Mouse (Mus musculus) forebrain, postnatal 0 days (tissue): ENCODE results near the gene H6pd. TPM values are rescaled to one million over a fixed set of nuclear protein-coding genes. Genes with fewer than 3 reads are reported as not detected.
"Not testable (repeated sequence)": the region's sequence is repeated elsewhere in the genome, so short reads cannot be mapped to it uniquely, and the experiment has no call there.

ENCODE experiments used
- ATAC-seq: fragments of 200-750 bp; cut with Nextera tagmentation; 2 replicates; pipeline ENCODE4 v1.8.0; 2017; ENCODE audit warnings: mild to moderate bottlenecking, moderate library complexity
- DNase-seq: peaks from one replicate; pipeline ENCODE4 v3.0.0-alpha.2; 2015
- H3K27ac ChIP-seq: fragments of 300-500 bp; sonication (generic); 2 replicates; pipeline ENCODE4 v1.5.1; 2014; ENCODE audit warnings: low read depth, mild to moderate bottlenecking, antibody characterized with exemption, low read length, moderate library complexity, mixed read lengths
- H3K27me3 ChIP-seq: fragments of 300-500 bp; sonication (generic); 2 replicates; pipeline ENCODE4 v1.6.1; 2014; ENCODE audit warnings: mild to moderate bottlenecking, low read length, mixed read lengths; ENCODE audit not compliant: insufficient read depth
- H3K36me3 ChIP-seq: fragments of 300-500 bp; sonication (generic); 2 replicates; pipeline ENCODE4 v1.6.1; 2014; ENCODE audit warnings: mild to moderate bottlenecking, moderate library complexity; ENCODE audit not compliant: insufficient read depth
- H3K4me1 ChIP-seq: fragments of 300-500 bp; sonication (generic); 2 replicates; pipeline ENCODE4 v1.6.1; 2014; ENCODE audit warnings: antibody characterized with exemption; ENCODE audit not compliant: insufficient read depth
- H3K4me2 ChIP-seq: fragments of 300-500 bp; sonication (generic); 2 replicates; pipeline ENCODE4 v1.6.1; 2014; ENCODE audit warnings: low read depth, mild to moderate bottlenecking, moderate library complexity
- H3K4me3 ChIP-seq: fragments of 300-500 bp; sonication (generic); 2 replicates; pipeline ENCODE4 v1.5.1; 2014; ENCODE audit warnings: low read depth, low read length, mixed read lengths
- H3K9ac ChIP-seq: fragments of 300-500 bp; sonication (generic); 2 replicates; pipeline ENCODE4 v1.6.1; 2014; ENCODE audit warnings: mild to moderate bottlenecking
- H3K9me3 ChIP-seq: fragments of 300-500 bp; sonication (generic); 2 replicates; pipeline ENCODE4 v1.6.1; 2016; ENCODE audit warnings: low read length
- CTCF ChIP-seq: sonication (generic); IDR thresholded peaks from 2 replicates; pipeline ENCODE4 v1.5.1; 2016; ENCODE audit warnings: antibody characterized with exemption, control low read depth, low read depth
- WGBS: fragments of 180-500 bp; shearing (Covaris S2); extraction: QIAGEN DNeasy Blood & Tissue Kit; methylation state at CpG from one replicate; pipeline ENCODE4 v1.1.7; 2014; 5-methylcytosine and 5-hydroxymethylcytosine counted together
- polyA plus RNA-seq: library from polyadenylated mRNA; unstranded; fragments of >200 nt; fragmentation: Nextera tagmentation; extraction: Ambion mirVana; gene quantifications from 2 replicates; pipeline ENCODE4 v1.2.1, GENCODE M21; 2015
- total RNA-seq: library from RNA; depleted of rRNA; stranded (reverse); fragments of >200 nt; gene quantifications from 2 replicates; pipeline ENCODE4 v1.2.3, GENCODE M21; 2014

Gene H6pd
- total and polyA plus RNA-seq, 2 experiments from 2014 or later = 3.1 to 8.4 TPM

DNA sequence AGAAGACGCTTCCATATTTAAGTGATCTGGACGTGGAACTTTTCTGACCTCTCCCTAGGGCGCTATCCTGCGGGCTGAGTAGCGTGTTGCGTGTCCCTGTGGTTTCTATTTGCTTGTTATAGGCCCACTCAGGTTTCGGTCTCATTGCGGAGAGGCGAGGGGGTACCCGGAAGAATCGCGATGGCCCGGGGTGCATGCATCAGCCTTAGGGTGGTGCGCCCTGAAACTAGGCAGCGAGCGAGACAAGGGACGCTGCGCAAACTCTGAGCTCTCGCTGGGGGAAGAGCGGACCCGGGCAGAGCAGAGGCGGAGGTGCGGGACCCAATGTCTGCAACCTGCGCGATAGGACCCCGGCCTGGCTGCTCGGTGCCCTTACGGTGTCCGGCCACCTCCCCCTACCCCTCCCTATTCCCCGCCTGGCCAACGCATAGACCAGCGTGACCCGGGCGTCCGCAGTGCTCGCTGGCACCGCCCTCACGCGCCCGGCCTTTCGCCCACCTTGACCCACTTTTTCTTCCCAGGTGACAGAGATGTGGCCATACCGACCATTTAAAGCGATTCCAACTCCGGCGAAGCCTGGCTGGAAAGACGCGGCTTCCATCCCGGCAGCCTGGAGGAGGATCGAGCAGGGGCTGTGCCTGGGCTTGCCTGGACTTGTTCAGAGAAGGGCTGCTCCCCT lies 39.8 kb upstream of the H6pd start:
- H3K4me3 ChIP-seq = peak overlapping the region; percentile 43
- ATAC-seq (no peak), DNase-seq (no peak)
- peak overlapping the region; percentile 92 for H3K4me2 ChIP-seq
- peaks cover 5% of the 10 kb centered on the region; the same call in 1 of the 2 replicates for H3K4me1 ChIP-seq
- no peak overlapping the region for H3K27ac ChIP-seq
- no peaks in the 10 kb centered on the region for H3K36me3 ChIP-seq
- TF ChIP-seq CTCF = no peak
- WGBS = under 1% methylated on average over 49 of the region's 49 CpGs
- H3K27me3 ChIP-seq = peaks cover 26% of the 10 kb centered on the region
- H3K9me3 ChIP-seq = no peaks in the 10 kb centered on the region
- H3K9ac ChIP-seq = peak overlapping the region; percentile 31; the same call in 1 of the 2 replicates

- no peak overlapping the region for H3K9ac ChIP-seq
- H3K4me2 ChIP-seq = peak overlapping the region; percentile 92
- no peaks in the 10 kb centered on the region for H3K36me3 ChIP-seq
- peaks cover 26% of the 10 kb centered on the region for H3K27me3 ChIP-seq
- H3K9me3 ChIP-seq = no peaks in the 10 kb centered on the region
- no peak for DNase-seq
- no peak overlapping the region for H3K27ac ChIP-seq
- under 1% methylated on average over 20 of the region's 20 CpGs for WGBS
- H3K4me1 ChIP-seq = peaks cover 5% of the 10 kb centered on the region; the same call in 1 of the 2 replicates
- no peak for ATAC-seq
- no peak for TF ChIP-seq CTCF
- H3K4me3 ChIP-seq = peak overlapping the region; percentile 43
Measured at GRCm38 (mm10) chr4:150048038-150048437, 39.2 kb upstream of the H6pd start.

- DNase-seq (no peak), ATAC-seq (no peak)
- Histone ChIP-seq H3K4me1 (peaks cover 2% of the 10 kb centered on the region; the same call in 1 of the 2 replicates), H3K4me3 (no peak overlapping the region), H3K36me3 (no peaks in the 10 kb centered on the region), H3K4me2 (no peak overlapping the region), H3K9me3 (no peaks in the 10 kb centered on the region), H3K9ac (no peak overlapping the region), H3K27ac (no peak overlapping the region), H3K27me3 (peaks cover 13% of the 10 kb centered on the region)
- 97% methylated on average over 9 of the region's 9 CpGs for WGBS
- TF ChIP-seq CTCF = no peak
Measured at GRCm38 (mm10) chr4:150043591-150043990, 34.8 kb upstream of the H6pd start.

DNA sequence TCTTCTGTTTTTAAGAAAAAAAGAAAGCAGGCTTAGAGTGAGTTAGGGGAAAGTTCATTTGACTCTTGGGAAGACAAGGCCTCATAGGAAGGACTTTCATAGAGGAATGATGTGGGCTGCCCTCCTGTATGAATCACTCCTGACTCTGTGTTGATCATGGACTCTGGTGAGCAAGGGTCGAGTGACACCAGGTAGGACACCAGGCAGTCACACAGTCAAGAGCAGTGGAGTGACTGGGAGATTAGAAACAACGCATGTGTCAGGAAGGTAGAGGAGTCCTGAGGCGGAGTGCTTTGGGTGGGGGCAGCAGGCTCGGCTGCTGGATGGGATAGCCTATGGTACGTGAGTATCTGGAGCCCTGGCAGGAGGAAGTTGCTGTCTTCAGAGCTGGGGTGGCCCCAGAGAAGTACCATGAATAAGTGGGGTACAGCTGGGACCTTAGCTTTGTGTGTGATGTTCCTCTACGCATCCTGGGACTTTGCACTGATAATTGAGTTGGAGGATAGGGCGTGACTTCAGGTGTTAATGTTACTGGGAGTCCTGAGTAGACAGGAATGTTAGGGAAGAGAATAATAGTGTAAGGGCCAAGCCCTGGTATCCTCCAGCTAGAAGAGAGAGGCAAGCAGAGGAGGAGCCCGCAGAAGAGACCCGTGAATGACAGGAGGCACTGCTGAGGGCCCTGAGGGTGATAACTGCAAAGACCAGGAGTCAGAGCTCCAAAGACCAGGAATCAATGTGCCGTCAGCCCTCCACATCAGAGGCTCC lies 32.7 kb upstream of the H6pd start:
- 82% methylated on average over 10 of the region's 10 CpGs for WGBS
- TF ChIP-seq CTCF = no peak
- Histone ChIP-seq H3K27me3 (no peaks in the 10 kb centered on the region; the same call in 1 of the 2 replicates), H3K4me1 (no peaks in the 10 kb centered on the region), H3K9me3 (no peaks in the 10 kb centered on the region), H3K36me3 (no peaks in the 10 kb centered on the region), H3K27ac (no peak overlapping the region), H3K4me2 (no peak overlapping the region), H3K4me3 (no peak overlapping the region), H3K9ac (no peak overlapping the region)
- DNase-seq = no peak
- no peak for ATAC-seq

DNA sequence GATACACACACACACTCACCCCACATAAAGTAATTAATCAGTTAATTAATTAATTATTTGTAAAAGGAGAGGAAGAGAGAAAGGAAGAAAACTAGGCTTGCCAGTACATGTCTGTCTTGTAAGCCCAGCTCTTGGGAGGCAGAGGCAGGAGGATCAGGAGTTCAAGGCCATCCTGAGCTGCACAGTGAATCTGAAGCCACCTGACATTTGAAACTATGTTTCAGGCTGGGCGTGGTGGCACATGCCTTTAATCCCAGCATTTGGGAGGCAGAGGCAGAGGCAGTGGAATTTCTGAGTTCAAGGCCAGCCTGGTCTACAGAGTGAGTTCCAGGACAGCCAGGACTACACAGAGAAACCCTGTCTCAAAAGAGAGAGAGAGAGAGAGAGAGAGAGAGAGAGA lies 32.0 kb upstream of the H6pd start:
- not testable (repeated sequence) for H3K27ac ChIP-seq, H3K4me3 ChIP-seq, H3K4me1 ChIP-seq, ATAC-seq, H3K36me3 ChIP-seq, H3K27me3 ChIP-seq, DNase-seq, H3K9ac ChIP-seq, H3K9me3 ChIP-seq, H3K4me2 ChIP-seq
- WGBS = 56% methylated on average over 1 of the region's 1 CpGs

- H3K27me3 ChIP-seq = peaks cover 5% of the 10 kb centered on the region
- no peak for TF ChIP-seq CTCF
- no peak for DNase-seq
- H3K4me2 ChIP-seq = no peak overlapping the region
- no peaks in the 10 kb centered on the region for H3K9me3 ChIP-seq
- no peaks in the 10 kb centered on the region for H3K36me3 ChIP-seq
- no peaks in the 10 kb centered on the region for H3K4me1 ChIP-seq
- no peak for ATAC-seq
- WGBS = 78% methylated on average over 9 of the region's 9 CpGs
- H3K27ac ChIP-seq = no peak overlapping the region
- H3K4me3 ChIP-seq = no peak overlapping the region
- no peak overlapping the region for H3K9ac ChIP-seq
Measured at GRCm38 (mm10) chr4:150040003-150040581, 31.3 kb upstream of the H6pd start.

GRCm38 (mm10) chr4:150038533-150038932 lies 29.7 kb upstream of the H6pd start:
- DNase-seq (no peak), ATAC-seq (no peak)
- H3K4me2 ChIP-seq = no peak overlapping the region

More at GRCm38 (mm10) chr4:150038533-150038932, 29.7 kb upstream of the H6pd start:
- Histone ChIP-seq H3K9me3 (no peaks in the 10 kb centered on the region), H3K4me3 (no peak overlapping the region), H3K9ac (no peak overlapping the region), H3K4me1 (no peaks in the 10 kb centered on the region), H3K27ac (no peak overlapping the region), H3K36me3 (no peaks in the 10 kb centered on the region), H3K27me3 (peaks cover 21% of the 10 kb centered on the region)
- no peak for TF ChIP-seq CTCF
- 93% methylated on average over 7 of the region's 7 CpGs for WGBS
